Mouse (Mus musculus) left cerebral cortex, postnatal 14 days (tissue): ENCODE measurements at regions not wholly inside any gene's neighbourhood (a gene's known extent, or its start where the extent isn't known, plus 50 kb on each side); places are given as distances from the start of the nearest gene placed in this dataset.

Experiments
- DNase-seq, 2 experiments: peaks; one replicate each; pipeline ENCODE4 v3.0.0; 2021 to 2022; ENCODE audit warnings: low spot score in 2 of 2, mixed read lengths in 1 of 2
- intact Hi-C: fragments of 180-260 bp; cut with DNase I; formaldehyde crosslinking; loops from one replicate; pipeline ENCODE4 v1.15.1; 2025

- intact Hi-C loops: loop anchor here (2.0 to 10.0 kb wide), 2 partner anchors 287 to 371 kb away; no protein-coding TSS in a partner anchor
- no peak for DNase-seq
Measured at GRCm38 (mm10) chr3:35688111-35688510, 65.8 kb upstream of the Atp11b start.

GRCm38 (mm10) chr3:35688781-35689180, 65.1 kb upstream of the Atp11b start:
- peak; percentile 49 to 54 for DNase-seq
- intact Hi-C loops: loop anchor here (2.0 to 10.0 kb wide), 2 partner anchors 286 to 370 kb away; no protein-coding TSS in a partner anchor

GRCm38 (mm10) chr3:35693039-35693438, 60.9 kb upstream of the Atp11b start:
- DNase-seq: peak; percentile 83 to 88
- intact Hi-C loops: loop anchor here (10.0 kb wide), 1 partner anchor 132 kb away; no protein-coding TSS in a partner anchor

- intact Hi-C loops: loop anchor here (10.0 kb wide), 1 partner anchor 131 kb away; no protein-coding TSS in a partner anchor
- DNase-seq: no peak
Measured at GRCm38 (mm10) chr3:35693551-35693950, 60.4 kb upstream of the Atp11b start.

GRCm38 (mm10) chr3:35694241-35694640, 59.7 kb upstream of the Atp11b start:
- DNase-seq: no peak
- intact Hi-C loops: loop anchor here (10.0 kb wide), 1 partner anchor 131 kb away; no protein-coding TSS in a partner anchor

GRCm38 (mm10) chr3:35695859-35696258, 58.0 kb upstream of the Atp11b start:
- no peak for DNase-seq
- intact Hi-C loops: loop anchor here (10.0 kb wide), 1 partner anchor 129 kb away; no protein-coding TSS in a partner anchor

GRCm38 (mm10) chr3:35699266-35699665, 54.6 kb upstream of the Atp11b start:
- intact Hi-C loops: loop anchor here (10.0 kb wide), 1 partner anchor 126 kb away; no protein-coding TSS in a partner anchor
- no peak for DNase-seq

- DNase-seq: no peak
- intact Hi-C loops: loop anchor here (10.0 kb wide), 1 partner anchor 125 kb away; no protein-coding TSS in a partner anchor
Measured at GRCm38 (mm10) chr3:35699979-35700378, 53.9 kb upstream of the Atp11b start.

- DNase-seq: no peak
- intact Hi-C loops: no loop called here
Measured at GRCm38 (mm10) chr3:35703528-35704327, 50.2 kb upstream of the Atp11b start.
